ENCODE assay signal across 8 mouse cellular contexts in genomic region chr13:41336260-41336659, GRCm38 (mm10).
A peak's percentile ranks its signal among the peaks of the same experiment; 100 is the strongest.
DNase-seq lines count a peak whose midpoint lies in the region; ATAC-seq lines count a peak whose summit lies in the region.

No protein-coding gene starts in this region.

- DNase-seq in embryonic facial prominence, embryonic 14.5 days (ENCODE audit: low spot score) = no peak
- no peak for DNase-seq in embryonic facial prominence, embryonic 10.5 days (ENCODE audit: low spot score)
- peak; percentile 62 for DNase-seq in gastrocnemius, postnatal 14 days
- peak; percentile 94 for DNase-seq in kidney, adult 18-20 months
- peak; percentile 75 to 88 for DNase-seq in lung, postnatal 4 days
- DNase-seq in frontal cortex, postnatal 10 days (ENCODE audit: low spot score in 2 of 2) = no peak
- DNase-seq in forebrain, embryonic 10.5 days (ENCODE audit: extremely low spot score, low spot score) = no peak
- no peak for DNase-seq in spleen, adult 12 weeks (ENCODE audit: low spot score)

- no peak for ATAC-seq in embryonic facial prominence, embryonic 14.5 days (ENCODE audit: low read depth)

- H3K9me3 ChIP-seq in embryonic facial prominence, embryonic 14.5 days (ENCODE audit: control insufficient read depth, low read length) = no peaks in the 10 kb centered on the region
- no peaks in the 10 kb centered on the region for H3K9me3 ChIP-seq in embryonic facial prominence, embryonic 10.5 days
- H3K9me3 ChIP-seq in forebrain, embryonic 10.5 days = no peaks in the 10 kb centered on the region

- H3K27me3 ChIP-seq in embryonic facial prominence, embryonic 14.5 days (replicated peaks; ENCODE audit: control insufficient read depth, insufficient read depth, low read length) = no peaks in the 10 kb centered on the region
- H3K27me3 ChIP-seq in embryonic facial prominence, embryonic 10.5 days (replicated peaks; ENCODE audit: low read depth, poor library complexity, severe bottlenecking) = no peaks in the 10 kb centered on the region
- no peaks in the 10 kb centered on the region for H3K27me3 ChIP-seq in forebrain, embryonic 10.5 days (ENCODE audit: poor library complexity, severe bottlenecking)

- WGBS in embryonic facial prominence, embryonic 14.5 days = 51% methylated on average over 6 of the region's 6 CpGs
- WGBS in embryonic facial prominence, embryonic 10.5 days = 71% methylated on average over 6 of the region's 6 CpGs
- 77% methylated on average over 6 of the region's 6 CpGs for WGBS in forebrain, embryonic 10.5 days

- peaks cover 14% of the 10 kb centered on the region for H3K36me3 ChIP-seq in embryonic facial prominence, embryonic 14.5 days (ENCODE audit: control insufficient read depth, insufficient read depth, low read length)
- peaks cover 49% of the 10 kb centered on the region for H3K36me3 ChIP-seq in embryonic facial prominence, embryonic 10.5 days (replicated peaks)
- H3K36me3 ChIP-seq in forebrain, embryonic 10.5 days (replicated peaks) = peaks cover 76% of the 10 kb centered on the region

- H3K9ac ChIP-seq in embryonic facial prominence, embryonic 14.5 days (ENCODE audit: low read depth, low read length) = no peak overlapping the region

- peaks cover 18% of the 10 kb centered on the region; the same call in 1 of the 2 replicates for H3K4me1 ChIP-seq in embryonic facial prominence, embryonic 14.5 days (ENCODE audit: control insufficient read depth, insufficient read depth, low read length)
- H3K4me1 ChIP-seq in embryonic facial prominence, embryonic 10.5 days = peaks cover 18% of the 10 kb centered on the region
- peaks cover 19% of the 10 kb centered on the region for H3K4me1 ChIP-seq in forebrain, embryonic 10.5 days

- intact Hi-C loops in gastrocnemius, postnatal 14 days (cut with DNase I; ENCODE audit: low total_unique reads) = no loop called here

- no peak overlapping the region for H3K4me2 ChIP-seq in embryonic facial prominence, embryonic 14.5 days (ENCODE audit: low read depth, low read length)

- no peak overlapping the region for H3K4me3 ChIP-seq in embryonic facial prominence, embryonic 14.5 days (ENCODE audit: low read depth, low read length)
- no peak overlapping the region for H3K4me3 ChIP-seq in embryonic facial prominence, embryonic 10.5 days
- no peak overlapping the region for H3K4me3 ChIP-seq in forebrain, embryonic 10.5 days

- 0 out of 2 replicates have a peak overlapping the region, but pooled peaks have one; percentile 12 for H3K27ac ChIP-seq in embryonic facial prominence, embryonic 14.5 days (replicated peaks; ENCODE audit: low read depth, low read length)
- H3K27ac ChIP-seq in embryonic facial prominence, embryonic 10.5 days (replicated peaks) = no peak overlapping the region
- H3K27ac ChIP-seq in forebrain, embryonic 10.5 days = no peak overlapping the region

Comparison
In these comparisons a context has a peak if more than half of its experiments do, and no peak if none do; other contexts are left out.
1. DNase-seq: peak in gastrocnemius, postnatal 14 days (single experiment), kidney, adult 18-20 months (single experiment) and lung, postnatal 4 days (2 of 2); none in embryonic facial prominence, embryonic 14.5 days (single experiment), embryonic facial prominence, embryonic 10.5 days (single experiment), frontal cortex, postnatal 10 days (0 of 2), forebrain, embryonic 10.5 days (single experiment) and spleen, adult 12 weeks (single experiment).